Mouse (Mus musculus): Measurements from ENCODE around the gene Cyb5r3.
A peak's percentile ranks its signal among the peaks of the same experiment; 100 is the strongest.

DNA sequence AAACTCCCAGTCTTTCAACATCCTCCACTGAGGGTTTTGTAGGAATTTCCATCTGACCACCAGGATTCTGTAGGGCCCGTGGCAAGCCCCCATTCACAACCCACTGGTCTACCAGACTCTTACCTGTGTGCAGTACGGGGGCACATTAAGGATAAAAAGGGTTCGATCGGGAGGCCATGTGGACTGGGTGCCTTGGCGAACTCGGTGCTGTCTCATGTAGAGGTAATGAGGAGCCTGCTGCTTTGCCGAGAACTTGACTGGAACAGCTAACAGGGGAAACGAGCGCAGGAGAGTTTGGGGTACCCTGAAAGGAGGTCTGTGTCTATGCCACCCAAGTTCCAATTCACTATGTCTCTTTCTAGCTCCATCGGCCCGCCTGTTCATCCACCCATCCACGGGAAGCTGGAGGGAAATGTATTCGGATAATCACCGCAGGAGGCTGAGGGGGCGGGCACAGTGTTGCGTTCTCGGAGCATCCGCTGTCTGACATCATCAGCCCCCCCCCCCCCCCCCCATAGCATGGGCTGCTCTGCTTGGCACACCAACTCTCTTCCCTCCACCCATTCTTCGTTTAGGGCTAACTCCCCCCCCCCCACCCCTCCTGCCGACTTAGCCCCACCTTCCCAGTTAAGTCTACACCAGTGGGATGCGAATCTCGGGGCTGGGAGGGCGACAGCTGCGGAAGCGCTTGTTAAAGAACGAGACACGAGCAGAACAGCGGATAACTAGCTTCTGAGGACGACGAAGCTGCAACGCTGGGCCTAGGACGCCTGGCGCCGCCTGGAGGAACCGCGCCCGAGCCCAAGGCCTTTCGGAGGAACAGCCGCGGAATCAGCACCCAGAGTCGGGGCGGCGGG lies 50.5 kb downstream of the Cyb5r3 start:
- no peak for TF ChIP-seq CTCF (IDR thresholded peaks at IDR 0.05 in 2 of 3, conservative IDR thresholded peaks at IDR 0.05 in 1 of 3; ENCODE audit: control insufficient read depth in 1 of 3, insufficient read depth in 1 of 3, low read depth in 2 of 3, low read length in 3 of 3, poor library complexity in 1 of 3, severe bottlenecking in 1 of 3)
- TF ChIP-seq GATA1 (IDR thresholded peaks at IDR 0.05; ENCODE audit: low read depth, low read length) = no peak
- TF ChIP-seq POLR2A (IDR thresholded peaks at IDR 0.05; ENCODE audit: control insufficient read depth in 1 of 2, insufficient read depth in 1 of 2, low read depth in 1 of 2, low read length in 2 of 2, poor library complexity in 1 of 2) = no peak
- TF ChIP-seq MEF2A (IDR thresholded peaks at IDR 0.05; ENCODE audit: extremely low read depth, insufficient replicate concordance, low read depth, low read length, poor library complexity, severe bottlenecking) = no peak
- no peak for TF ChIP-seq USF1 (IDR thresholded peaks at IDR 0.05; ENCODE audit: low read depth, low read length)
- no peak for TF ChIP-seq RCOR1 (IDR thresholded peaks at IDR 0.05; ENCODE audit: low read depth, low read length)
- TF ChIP-seq ZKSCAN1 (IDR thresholded peaks at IDR 0.05; ENCODE audit: low read depth, low read length) = no peak
- TF ChIP-seq SMC3 (IDR thresholded peaks at IDR 0.05; ENCODE audit: low read depth, low read length) = no peak
- peak; percentile 46; the same call in 1 of the 2 replicates for TF ChIP-seq MAZ (IDR thresholded peaks at IDR 0.05; ENCODE audit: low read depth, low read length)
- no peak for TF ChIP-seq EP300 (IDR thresholded peaks at IDR 0.05; ENCODE audit: low read depth in 1 of 2, low read length in 2 of 2)
- no peak for TF ChIP-seq ELF1 (IDR thresholded peaks at IDR 0.05; ENCODE audit: low read depth, low read length)
- TF ChIP-seq TAL1 (IDR thresholded peaks at IDR 0.05; ENCODE audit: low read length) = no peak
